Mouse (Mus musculus) kidney, postnatal 36 days (tissue): ENCODE measurements around the gene Fut9.

Experiments
- DNase-seq, 2 experiments: peaks; one replicate each; pipeline ENCODE4 v3.0.0; 2021 to 2022; ENCODE audit warnings: mixed read lengths in 2 of 2

Gene Fut9

GRCm38 (mm10) chr4:25799476-25800283, at the start of gene Fut9:
TSS of gene Fut9 (minus strand) at chr4:25800244.
- DNase-seq: peak; percentile 73 to 85

- DNase-seq: no peak
Measured at GRCm38 (mm10) chr4:25815783-25816182, 15.7 kb upstream of the Fut9 start.

DNA sequence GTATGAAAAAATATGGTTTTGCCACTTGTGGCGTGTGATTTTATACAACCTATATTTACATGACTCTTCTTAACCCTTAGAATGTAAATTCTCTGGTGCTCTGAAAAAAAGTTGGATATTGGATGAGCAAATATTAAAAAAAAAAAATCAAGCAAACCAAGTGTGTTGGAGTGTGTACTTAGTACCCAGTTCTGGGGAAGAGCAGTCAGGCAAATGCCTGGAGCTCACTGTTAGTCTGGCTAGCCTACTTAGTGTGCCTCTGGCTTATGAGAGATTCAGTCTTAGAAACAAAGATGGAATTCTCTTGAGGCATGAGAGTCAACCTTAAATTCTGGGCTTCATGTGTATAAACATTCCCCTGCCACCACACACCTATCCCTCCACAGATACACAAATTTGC, 13.3 kb upstream of the Fut9 start:
- no peak for DNase-seq

GRCm38 (mm10) chr4:25810058-25810457, 10.0 kb upstream of the Fut9 start:
- DNase-seq: peak in 1 of 2 experiments; percentile 33

DNA sequence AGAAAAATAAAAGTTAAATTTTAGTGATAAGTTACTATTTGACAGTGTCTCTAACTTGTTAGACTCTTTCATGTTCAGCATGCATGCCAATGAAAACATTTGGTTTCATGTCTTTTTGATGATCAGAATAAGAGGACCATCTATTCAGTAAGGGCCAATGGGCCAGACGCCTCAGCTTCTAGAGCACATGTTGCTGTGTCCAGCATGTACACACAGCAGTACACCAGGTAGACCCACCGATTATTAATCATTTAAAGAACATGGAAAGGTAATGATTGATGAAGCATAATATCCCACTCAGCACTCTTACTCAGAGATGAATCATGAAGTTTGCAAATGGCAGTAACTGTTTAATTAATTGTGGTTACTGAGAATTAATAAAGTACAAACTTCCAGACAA, 1.7 kb upstream of the Fut9 start:
- peak; percentile 36 to 42 for DNase-seq

- DNase-seq: peak in 1 of 2 experiments; percentile 81
Measured at GRCm38 (mm10) chr4:25800284-25800616, 206 bp upstream of the Fut9 start.

DNA sequence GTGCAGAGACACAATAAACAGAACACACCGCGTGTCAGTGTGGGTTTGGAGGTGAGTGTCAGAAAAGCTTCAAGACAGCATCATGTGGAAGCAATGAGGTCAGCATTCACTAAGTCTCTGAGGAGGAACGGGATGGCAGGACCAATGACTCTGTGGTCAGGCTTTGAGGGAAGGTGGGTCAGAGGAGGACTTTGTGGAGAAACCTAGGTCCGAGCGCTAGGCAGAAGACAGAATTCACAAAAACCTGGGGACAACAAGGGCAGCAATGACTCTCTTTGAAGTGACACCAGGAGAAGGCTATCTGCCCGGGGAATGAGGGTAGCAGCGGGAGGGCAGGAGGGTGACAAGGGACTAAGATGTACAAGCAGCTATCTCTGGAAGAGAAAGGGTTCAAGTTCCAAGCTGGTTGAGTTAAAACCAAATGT, 981 bp downstream of the Fut9 start:
- peak; percentile 28 to 30 for DNase-seq

DNA sequence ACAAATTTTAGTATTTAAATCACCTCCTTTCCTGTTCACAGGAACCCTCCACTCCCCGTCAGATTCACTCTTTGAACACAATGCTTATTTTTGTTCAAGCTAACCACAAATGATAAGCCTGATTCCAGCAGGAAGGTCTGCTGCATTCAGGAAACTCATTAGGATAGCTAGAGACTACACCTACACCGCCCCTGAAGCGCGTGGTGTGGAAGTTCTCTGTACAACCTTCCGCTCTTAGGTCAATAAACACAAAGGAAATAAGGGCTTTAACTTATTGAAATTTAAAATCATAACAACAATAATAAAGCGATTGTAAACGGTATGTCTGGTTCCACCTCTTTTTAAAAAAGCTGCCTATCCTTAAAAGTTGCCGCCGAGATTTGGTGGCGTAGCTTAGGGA, 1.6 kb downstream of the Fut9 start:
- peak in 1 of 2 experiments; percentile 20 for DNase-seq

DNA sequence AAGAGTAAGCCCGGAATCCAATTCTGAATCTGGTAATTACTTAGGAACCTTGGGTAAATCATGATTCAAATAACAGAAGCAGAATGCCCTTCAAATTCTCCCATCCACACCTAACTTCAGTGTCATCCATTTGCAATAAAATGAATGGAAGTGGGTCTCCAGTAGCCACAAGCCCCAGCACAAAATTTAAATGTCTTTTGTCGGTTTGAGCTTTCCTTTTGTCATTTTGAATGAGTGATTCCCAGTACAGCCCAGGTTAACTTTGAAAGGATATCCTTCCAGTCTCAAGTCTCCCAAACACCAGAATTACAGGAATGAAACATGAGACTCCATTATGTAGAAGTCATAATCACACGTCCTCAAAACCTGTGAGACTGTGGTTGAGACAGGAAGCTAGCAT, 3.9 kb downstream of the Fut9 start:
- no peak for DNase-seq

DNA sequence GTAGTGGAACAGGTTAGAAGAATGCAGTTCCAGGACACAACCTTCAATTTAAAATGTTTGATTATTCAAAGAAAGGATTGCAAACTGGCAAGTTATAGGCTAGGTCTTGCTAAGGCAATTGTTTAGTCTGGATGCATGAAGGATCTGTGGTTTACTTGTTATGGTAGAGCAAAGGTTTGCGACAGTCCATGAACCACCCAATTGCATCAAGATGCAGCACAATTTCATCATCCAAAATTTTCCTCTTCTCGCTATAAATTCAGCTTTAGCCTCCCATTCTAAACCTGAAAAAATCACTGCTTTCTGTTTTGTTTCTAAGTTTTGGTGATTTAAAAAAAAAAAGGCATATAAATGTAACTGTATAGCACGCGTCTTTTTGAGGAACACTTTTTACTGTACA, 14.8 kb downstream of the Fut9 start:
- DNase-seq: no peak

DNA sequence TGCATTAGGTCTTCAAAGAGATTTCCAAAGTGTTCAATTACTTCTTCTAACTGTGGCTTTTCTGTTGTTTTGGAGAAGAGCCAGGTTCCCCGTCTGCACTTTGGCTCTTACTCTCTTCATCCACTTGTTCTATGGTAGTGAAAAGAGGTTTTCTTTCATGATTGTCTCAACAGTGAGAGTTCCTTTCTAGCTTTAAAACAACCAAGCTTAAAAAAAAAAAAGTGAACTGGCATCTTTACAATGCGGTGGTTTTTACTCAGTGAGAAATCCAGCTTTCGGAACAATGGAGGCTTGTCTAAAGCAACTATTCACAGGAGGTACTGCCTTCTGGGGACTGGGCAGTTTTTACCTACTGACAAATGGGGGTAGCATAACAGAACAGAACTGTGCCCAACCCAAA, 31.4 kb downstream of the Fut9 start:
- peak; percentile 35 to 47 for DNase-seq

DNA sequence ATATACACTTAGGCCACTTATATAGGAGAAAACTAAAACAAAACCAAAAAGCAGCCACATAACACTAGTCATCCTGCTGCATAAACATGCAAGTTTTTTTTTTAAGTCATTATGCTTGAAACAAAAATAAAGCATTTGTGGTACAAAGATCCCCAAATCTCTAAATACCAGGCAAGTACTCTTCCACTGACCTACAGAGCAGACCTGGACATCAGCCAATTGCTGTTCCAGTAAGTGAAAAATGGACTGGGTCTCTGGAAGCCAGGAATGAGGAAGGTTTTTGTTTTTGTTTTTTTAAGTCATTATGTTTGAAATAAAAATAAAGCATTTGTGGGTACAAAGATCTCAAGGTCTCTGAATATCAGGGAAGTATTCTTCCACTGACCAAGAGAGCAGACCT, 37.0 kb downstream of the Fut9 start:
- DNase-seq: peak; percentile 51 to 55

DNA sequence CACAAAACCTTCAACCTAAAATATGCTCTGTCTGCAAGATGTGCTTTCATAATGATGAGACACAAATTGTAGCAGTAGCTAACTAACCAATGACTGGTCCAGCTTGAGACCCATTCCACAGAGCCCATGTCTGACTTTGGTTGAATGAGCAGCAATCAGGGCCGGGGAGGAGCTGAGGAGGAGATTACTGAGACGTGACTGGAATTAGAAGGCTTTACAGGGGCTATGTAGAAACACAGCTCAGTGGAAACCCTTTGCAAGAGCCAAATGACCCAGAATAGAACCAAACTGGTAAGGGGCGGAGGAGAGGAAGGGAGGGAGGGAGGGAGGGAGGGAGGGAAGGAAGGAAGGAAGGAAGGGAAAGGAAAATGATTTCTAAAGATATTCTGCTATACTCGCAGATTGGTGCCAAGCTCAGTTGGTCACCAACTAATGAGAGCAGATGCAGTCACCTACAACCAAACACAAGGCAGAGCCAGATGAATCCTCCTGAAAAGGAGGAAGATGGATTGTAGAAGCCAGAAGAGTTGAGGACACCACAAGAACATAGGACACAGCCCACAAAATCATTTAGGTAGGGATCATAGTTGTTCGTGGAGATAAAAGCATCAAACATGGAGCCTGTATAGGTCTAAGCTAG, 42.0 kb downstream of the Fut9 start:
- DNase-seq: peak in 1 of 2 experiments; percentile 17

DNA sequence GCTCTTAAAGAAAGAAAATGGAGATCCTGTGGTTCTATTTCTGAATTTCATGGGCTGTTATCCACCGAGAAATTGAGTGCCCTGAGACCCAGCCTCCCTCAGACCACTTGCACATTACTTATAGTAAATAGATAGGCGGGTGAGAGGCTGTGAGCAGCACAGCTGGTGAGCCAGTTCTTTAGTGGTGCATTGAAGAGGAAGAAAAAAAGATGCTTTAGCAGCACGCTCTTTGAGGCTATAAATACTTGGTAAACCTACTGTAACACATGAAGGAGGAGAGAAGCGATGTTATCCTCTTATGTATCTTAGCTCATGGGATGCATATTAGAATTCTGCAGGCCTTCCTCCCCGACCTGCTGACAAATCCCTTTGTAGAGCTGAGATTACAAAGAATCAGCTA, 58.5 kb downstream of the Fut9 start:
- DNase-seq: no peak

DNA sequence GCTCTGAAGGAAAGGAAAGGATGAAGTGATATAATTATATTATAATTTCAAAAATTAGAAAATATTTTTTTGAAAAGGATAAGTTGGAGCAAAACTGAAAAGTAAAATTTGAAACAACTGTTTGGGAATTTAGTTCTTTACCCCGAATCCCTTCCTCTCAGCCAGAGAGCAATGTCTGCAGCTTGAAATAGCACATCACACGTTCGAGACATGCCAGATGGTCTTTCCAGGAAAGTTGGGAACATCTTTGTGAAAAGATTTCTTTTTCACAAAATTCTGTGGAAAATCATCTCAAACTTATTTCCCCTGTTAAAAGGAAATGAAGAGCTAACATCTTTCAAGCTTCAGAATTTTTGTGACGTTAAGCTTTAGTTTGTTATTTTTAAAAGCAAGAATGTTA, 61.3 kb downstream of the Fut9 start:
- DNase-seq: no peak

- DNase-seq: no peak
Measured at GRCm38 (mm10) chr4:25721576-25721975, 78.5 kb downstream of the Fut9 start.

GRCm38 (mm10) chr4:25713907-25714306, 86.1 kb downstream of the Fut9 start:
- no peak for DNase-seq

- peak; percentile 25 to 69 for DNase-seq
Measured at GRCm38 (mm10) chr4:25684976-25685375, 115.1 kb downstream of the Fut9 start.

GRCm38 (mm10) chr4:25664196-25664595, 135.8 kb downstream of the Fut9 start:
- no peak for DNase-seq

DNA sequence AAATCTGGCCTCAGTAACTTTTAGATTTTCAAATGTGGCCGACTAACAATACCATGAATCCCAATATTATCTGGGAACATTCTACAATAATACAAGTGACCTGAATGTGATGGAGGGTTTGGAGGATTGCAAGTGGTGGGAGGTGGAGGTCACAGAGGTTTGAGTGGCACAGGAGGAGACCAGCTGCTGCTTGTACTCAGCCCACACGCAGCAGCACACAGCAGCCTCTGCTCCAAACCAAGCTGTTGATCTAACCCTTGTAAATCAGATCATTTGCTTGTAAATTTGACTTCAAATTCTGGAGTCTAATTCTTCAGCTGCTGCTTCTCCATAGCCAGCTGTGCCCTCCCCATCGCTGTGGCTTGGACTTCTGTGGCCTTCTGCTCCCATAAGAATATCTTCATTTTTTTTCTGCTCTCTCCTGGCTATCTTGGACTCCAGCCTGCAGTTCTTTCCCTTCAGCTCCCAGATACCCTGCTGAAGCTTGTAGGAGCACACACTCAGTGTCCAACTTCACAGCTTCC, 138.8 kb downstream of the Fut9 start:
- no peak for DNase-seq

DNA sequence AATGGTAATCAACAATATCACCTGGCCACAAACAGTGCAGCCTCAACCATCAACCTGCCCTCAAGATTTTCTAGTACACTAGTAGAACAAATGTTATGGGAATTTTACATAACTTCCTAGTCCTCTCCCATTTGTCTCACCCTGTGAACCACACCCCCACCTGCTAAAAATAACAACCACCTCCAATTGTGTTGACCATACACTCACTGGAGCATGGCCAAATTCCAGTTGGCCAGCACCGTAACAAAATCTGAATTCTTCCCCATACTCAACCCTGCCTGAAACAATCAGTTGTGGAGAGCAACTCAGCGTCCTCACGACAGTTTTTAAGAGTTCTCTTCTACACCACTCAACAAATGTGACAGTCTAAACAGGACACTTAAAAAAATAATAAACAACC, 141.3 kb downstream of the Fut9 start:
- DNase-seq: peak; percentile 22 to 29

- DNase-seq: no peak
Measured at GRCm38 (mm10) chr4:25651902-25652301, 148.1 kb downstream of the Fut9 start.

- peak in 1 of 2 experiments; percentile 50 for DNase-seq
Measured at GRCm38 (mm10) chr4:25648107-25648506, 151.9 kb downstream of the Fut9 start.

DNA sequence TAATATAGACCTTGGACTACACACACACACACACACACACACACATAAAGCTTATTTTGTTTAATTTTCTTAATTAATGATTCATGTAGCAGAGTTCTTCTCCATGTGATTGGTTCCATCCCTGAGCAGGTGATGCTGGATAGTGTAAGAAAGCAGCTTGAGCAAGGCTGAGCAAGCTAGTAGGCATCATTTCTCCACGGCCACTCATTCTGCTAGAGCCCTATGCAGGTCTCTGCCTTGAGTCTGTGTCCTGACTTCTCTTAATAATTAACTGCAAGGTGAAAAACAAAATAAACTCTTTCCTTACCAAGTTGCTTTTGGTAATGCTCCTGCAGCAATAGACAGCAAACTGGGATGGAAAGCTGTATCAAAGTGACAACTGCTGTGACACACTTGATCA, 152.5 kb downstream of the Fut9 start:
- peak in 1 of 2 experiments; percentile 23 for DNase-seq
